Mouse (Mus musculus): ENCODE results near the gene Galnt15. TPM values are rescaled to one million over a fixed set of nuclear protein-coding genes. Genes with fewer than 3 reads are reported as not detected.

Gene Galnt15
- polyA plus RNA-seq, 1 experiment from 2014 or later: not detected

- WGBS: 62% methylated on average over 7 of the region's 7 CpGs
- DNase-seq (ENCODE audit: low spot score): no peak
Observed at GRCm38 (mm10) chr14:32027218-32027617, 1.6 kb upstream of the Galnt15 start.

GRCm38 (mm10) chr14:32029411-32029992 is 713 bp downstream of the Galnt15 start:
- Histone ChIP-seq H3K9me3 (ENCODE audit: control insufficient read depth, low read length) (no peaks in the 10 kb centered on the region), H3K4me2 (no peak overlapping the region), H3K9ac (ENCODE audit: low read depth, low read length) (no peak overlapping the region), H3K4me1 (replicated peaks; ENCODE audit: control insufficient read depth, insufficient read depth, low read length) (no peaks in the 10 kb centered on the region), H3K27ac (ENCODE audit: low read depth, low read length) (no peak overlapping the region), H3K4me3 (ENCODE audit: low read depth, low read length) (no peak overlapping the region), H3K36me3 (ENCODE audit: control insufficient read depth, insufficient read depth, low read length) (no peaks in the 10 kb centered on the region), H3K27me3 (replicated peaks; ENCODE audit: control insufficient read depth, insufficient read depth, low read length) (peaks cover 27% of the 10 kb centered on the region)
- ATAC-seq (replicated peaks; ENCODE audit: low FRiP score): no peak
- no peak for DNase-seq (ENCODE audit: low spot score)
- WGBS: 63% methylated on average over 14 of the region's 14 CpGs

More at GRCm38 (mm10) chr14:32027218-32027617, 1.6 kb upstream of the Galnt15 start:
- Histone ChIP-seq H3K9me3 (ENCODE audit: control insufficient read depth, low read length) (no peaks in the 10 kb centered on the region), H3K4me2 (no peak overlapping the region), H3K4me3 (ENCODE audit: low read depth, low read length) (no peak overlapping the region), H3K36me3 (ENCODE audit: control insufficient read depth, insufficient read depth, low read length) (no peaks in the 10 kb centered on the region), H3K27ac (ENCODE audit: low read depth, low read length) (no peak overlapping the region), H3K4me1 (replicated peaks; ENCODE audit: control insufficient read depth, insufficient read depth, low read length) (peaks cover 8% of the 10 kb centered on the region), H3K27me3 (replicated peaks; ENCODE audit: control insufficient read depth, insufficient read depth, low read length) (peaks cover 27% of the 10 kb centered on the region), H3K9ac (ENCODE audit: low read depth, low read length) (no peak overlapping the region)
- no peak for ATAC-seq (replicated peaks; ENCODE audit: low FRiP score)

GRCm38 (mm10) chr14:32030073-32030472 is 1.3 kb downstream of the Galnt15 start:
- Histone ChIP-seq H3K4me3 (ENCODE audit: low read depth, low read length) (no peak overlapping the region), H3K36me3 (ENCODE audit: control insufficient read depth, insufficient read depth, low read length) (no peaks in the 10 kb centered on the region), H3K4me1 (replicated peaks; ENCODE audit: control insufficient read depth, insufficient read depth, low read length) (no peaks in the 10 kb centered on the region), H3K27ac (ENCODE audit: low read depth, low read length) (no peak overlapping the region), H3K4me2 (no peak overlapping the region), H3K9ac (ENCODE audit: low read depth, low read length) (no peak overlapping the region), H3K27me3 (replicated peaks; ENCODE audit: control insufficient read depth, insufficient read depth, low read length) (peaks cover 27% of the 10 kb centered on the region), H3K9me3 (ENCODE audit: control insufficient read depth, low read length) (no peaks in the 10 kb centered on the region)
- DNase-seq (ENCODE audit: low spot score) (no peak), ATAC-seq (replicated peaks; ENCODE audit: low FRiP score) (no peak)
- WGBS: 59% methylated on average over 5 of the region's 5 CpGs

- Histone ChIP-seq H3K9me3 (ENCODE audit: control insufficient read depth, low read length) (no peaks in the 10 kb centered on the region), H3K27ac (ENCODE audit: low read depth, low read length) (no peak overlapping the region), H3K4me1 (replicated peaks; ENCODE audit: control insufficient read depth, insufficient read depth, low read length) (peaks cover under 1% of the 10 kb centered on the region; the same call in 1 of the 2 replicates), H3K4me3 (ENCODE audit: low read depth, low read length) (no peak overlapping the region), H3K9ac (ENCODE audit: low read depth, low read length) (no peak overlapping the region), H3K4me2 (no peak overlapping the region), H3K27me3 (replicated peaks; ENCODE audit: control insufficient read depth, insufficient read depth, low read length) (peaks cover 25% of the 10 kb centered on the region), H3K36me3 (ENCODE audit: control insufficient read depth, insufficient read depth, low read length) (no peaks in the 10 kb centered on the region)
- WGBS: 9% methylated on average over 4 of the region's 4 CpGs
- peak; percentile 43 for DNase-seq (ENCODE audit: low spot score)
- ATAC-seq (replicated peaks; ENCODE audit: low FRiP score): 0 out of 2 replicates have a peak, but pooled peaks have one; percentile 26
Observed at GRCm38 (mm10) chr14:32032522-32032921, 3.7 kb downstream of the Galnt15 start.

GRCm38 (mm10) chr14:32036482-32036881 is 7.7 kb downstream of the Galnt15 start:
- H3K4me3 ChIP-seq (ENCODE audit: low read depth, low read length): no peak overlapping the region
- no peaks in the 10 kb centered on the region for H3K9me3 ChIP-seq (ENCODE audit: control insufficient read depth, low read length)
- no peaks in the 10 kb centered on the region for H3K36me3 ChIP-seq (ENCODE audit: control insufficient read depth, insufficient read depth, low read length)
- H3K4me1 ChIP-seq (replicated peaks; ENCODE audit: control insufficient read depth, insufficient read depth, low read length): peaks cover 2% of the 10 kb centered on the region; the same call in 1 of the 2 replicates
- no peak overlapping the region for H3K9ac ChIP-seq (ENCODE audit: low read depth, low read length)
- no peak overlapping the region for H3K27ac ChIP-seq (ENCODE audit: low read depth, low read length)
- 83% methylated on average over 5 of the region's 5 CpGs for WGBS
- ATAC-seq (replicated peaks; ENCODE audit: low FRiP score) (no peak), DNase-seq (ENCODE audit: low spot score) (no peak)
- no peak overlapping the region for H3K4me2 ChIP-seq
- no peaks in the 10 kb centered on the region for H3K27me3 ChIP-seq (replicated peaks; ENCODE audit: control insufficient read depth, insufficient read depth, low read length)

GRCm38 (mm10) chr14:32037661-32038252 is 9.0 kb downstream of the Galnt15 start:
- DNase-seq (ENCODE audit: low spot score): no peak
- WGBS: 72% methylated on average over 8 of the region's 8 CpGs
- Histone ChIP-seq H3K4me1 (replicated peaks; ENCODE audit: control insufficient read depth, insufficient read depth, low read length) (peaks cover 2% of the 10 kb centered on the region; the same call in 1 of the 2 replicates), H3K27ac (ENCODE audit: low read depth, low read length) (no peak overlapping the region; the same call in 1 of the 2 replicates), H3K9ac (ENCODE audit: low read depth, low read length) (no peak overlapping the region), H3K4me2 (no peak overlapping the region), H3K36me3 (ENCODE audit: control insufficient read depth, insufficient read depth, low read length) (no peaks in the 10 kb centered on the region), H3K27me3 (replicated peaks; ENCODE audit: control insufficient read depth, insufficient read depth, low read length) (no peaks in the 10 kb centered on the region), H3K9me3 (ENCODE audit: control insufficient read depth, low read length) (no peaks in the 10 kb centered on the region), H3K4me3 (ENCODE audit: low read depth, low read length) (no peak overlapping the region)
- ATAC-seq (replicated peaks; ENCODE audit: low FRiP score): peak; percentile 93

GRCm38 (mm10) chr14:32042108-32042507 is 13.3 kb downstream of the Galnt15 start:
- no peak overlapping the region for H3K27ac ChIP-seq (ENCODE audit: low read depth, low read length)
- H3K4me1 ChIP-seq (replicated peaks; ENCODE audit: control insufficient read depth, insufficient read depth, low read length): peaks cover 2% of the 10 kb centered on the region; the same call in 1 of the 2 replicates
- no peak overlapping the region for H3K9ac ChIP-seq (ENCODE audit: low read depth, low read length)
- WGBS: 48% methylated on average over 5 of the region's 5 CpGs
- no peak for DNase-seq (ENCODE audit: low spot score)
- no peak for ATAC-seq (replicated peaks; ENCODE audit: low FRiP score)
- no peak overlapping the region for H3K4me2 ChIP-seq
- no peaks in the 10 kb centered on the region for H3K27me3 ChIP-seq (replicated peaks; ENCODE audit: control insufficient read depth, insufficient read depth, low read length)
- no peaks in the 10 kb centered on the region for H3K36me3 ChIP-seq (ENCODE audit: control insufficient read depth, insufficient read depth, low read length)
- no peaks in the 10 kb centered on the region for H3K9me3 ChIP-seq (ENCODE audit: control insufficient read depth, low read length)
- no peak overlapping the region for H3K4me3 ChIP-seq (ENCODE audit: low read depth, low read length)

- H3K27ac ChIP-seq (ENCODE audit: low read depth, low read length): no peak overlapping the region
- no peak for ATAC-seq (replicated peaks; ENCODE audit: low FRiP score)
- no peak overlapping the region for H3K9ac ChIP-seq (ENCODE audit: low read depth, low read length)
Observed at GRCm38 (mm10) chr14:32046357-32046756, 17.6 kb downstream of the Galnt15 start.

GRCm38 (mm10) chr14:32050171-32050570 is 21.4 kb downstream of the Galnt15 start:
- H3K4me1 ChIP-seq (replicated peaks; ENCODE audit: control insufficient read depth, insufficient read depth, low read length): peaks cover 3% of the 10 kb centered on the region
- H3K4me2 ChIP-seq: no peak overlapping the region
- no peaks in the 10 kb centered on the region for H3K27me3 ChIP-seq (replicated peaks; ENCODE audit: control insufficient read depth, insufficient read depth, low read length)
- DNase-seq (ENCODE audit: low spot score) (no peak), ATAC-seq (replicated peaks; ENCODE audit: low FRiP score) (no peak)
- H3K27ac ChIP-seq (ENCODE audit: low read depth, low read length): no peak overlapping the region
- no peak overlapping the region for H3K4me3 ChIP-seq (ENCODE audit: low read depth, low read length)
- no peaks in the 10 kb centered on the region for H3K36me3 ChIP-seq (ENCODE audit: control insufficient read depth, insufficient read depth, low read length)
- no peak overlapping the region for H3K9ac ChIP-seq (ENCODE audit: low read depth, low read length)
- 60% methylated on average over 6 of the region's 6 CpGs for WGBS
- no peaks in the 10 kb centered on the region for H3K9me3 ChIP-seq (ENCODE audit: control insufficient read depth, low read length)

More at GRCm38 (mm10) chr14:32046357-32046756, 17.6 kb downstream of the Galnt15 start:
- H3K9me3 ChIP-seq (ENCODE audit: control insufficient read depth, low read length): no peaks in the 10 kb centered on the region
- 79% methylated on average over 8 of the region's 8 CpGs for WGBS
- H3K4me2 ChIP-seq: no peak overlapping the region
- H3K4me1 ChIP-seq (replicated peaks; ENCODE audit: control insufficient read depth, insufficient read depth, low read length): no peaks in the 10 kb centered on the region
- no peak overlapping the region for H3K4me3 ChIP-seq (ENCODE audit: low read depth, low read length)
- H3K36me3 ChIP-seq (ENCODE audit: control insufficient read depth, insufficient read depth, low read length): no peaks in the 10 kb centered on the region
- H3K27me3 ChIP-seq (replicated peaks; ENCODE audit: control insufficient read depth, insufficient read depth, low read length): no peaks in the 10 kb centered on the region
- DNase-seq (ENCODE audit: low spot score): no peak

Data from liver, embryonic 11.5 days (tissue).